Mouse (Mus musculus) stomach, embryonic 14.5 days (tissue): ENCODE data around the gene Gm17268. TPM values are rescaled to one million over a fixed set of nuclear protein-coding genes. Genes with fewer than 3 reads are reported as not detected.

Experiments
- ATAC-seq: fragments of 200-750 bp; cut with Nextera tagmentation; 2 replicates; pipeline ENCODE4 v1.8.0; 2017; ENCODE audit warnings: low read depth, moderate TSS enrichment; ENCODE audit not compliant: insufficient number of reproducible peaks, insufficient read depth, low FRiP score
- H3K27ac ChIP-seq: fragments of 300-500 bp; sonication (generic); 2 replicates; pipeline ENCODE4 v1.5.1; 2014; ENCODE audit warnings: mild to moderate bottlenecking, low read length, moderate library complexity, mixed read lengths
- H3K27me3 ChIP-seq: fragments of 300-500 bp; sonication (generic); 2 replicates; pipeline ENCODE4 v1.6.1; 2014; ENCODE audit warnings: low read length, control low read depth, mixed read lengths; ENCODE audit not compliant: control insufficient read depth, insufficient read depth
- H3K36me3 ChIP-seq: fragments of 300-500 bp; sonication (generic); 2 replicates; pipeline ENCODE4 v1.6.1; 2014; ENCODE audit warnings: mild to moderate bottlenecking, control low read depth, low read length, moderate library complexity, mixed read lengths; ENCODE audit not compliant: control insufficient read depth, insufficient read depth
- H3K4me1 ChIP-seq: fragments of 300-500 bp; sonication (generic); 2 replicates; pipeline ENCODE4 v1.6.1; 2014; ENCODE audit warnings: low read length, control low read depth, mixed read lengths; ENCODE audit not compliant: control insufficient read depth, insufficient read depth
- H3K4me2 ChIP-seq: fragments of 300-500 bp; sonication (generic); replicated peaks from 2 replicates; pipeline ENCODE4 v1.6.1; 2014; ENCODE audit warnings: low read depth, low read length, control low read depth
- H3K4me3 ChIP-seq: fragments of 300-500 bp; sonication (generic); 2 replicates; pipeline ENCODE4 v1.5.1; 2014; ENCODE audit warnings: low read depth, low read length, control low read depth
- H3K9ac ChIP-seq: fragments of 300-500 bp; sonication (generic); replicated peaks from 2 replicates; pipeline ENCODE4 v1.6.1; 2014; ENCODE audit warnings: low read depth, mild to moderate bottlenecking, control low read depth, low read length, moderate library complexity, mixed read lengths
- H3K9me3 ChIP-seq: fragments of 300-500 bp; sonication (generic); 2 replicates; pipeline ENCODE4 v1.6.1; 2016; ENCODE audit warnings: low read depth, low read length, control low read depth; ENCODE audit not compliant: control insufficient read depth
- WGBS: fragments of 180-500 bp; shearing (Covaris S2); extraction: QIAGEN DNeasy Blood & Tissue Kit; methylation state at CpG from one replicate; pipeline ENCODE4 v1.1.7; 2014; 5-methylcytosine and 5-hydroxymethylcytosine counted together
- polyA plus RNA-seq: library from polyadenylated mRNA; unstranded; fragments of >200 nt; fragmentation: Nextera tagmentation; extraction: Ambion mirVana; gene quantifications from 2 replicates; pipeline ENCODE4 v1.2.1, GENCODE M21; 2014

Gene Gm17268
- polyA plus RNA-seq, 1 experiment from 2014 or later = not detected

GRCm38 (mm10) chr11:82010115-82010514, 28.2 kb downstream of the Gm17268 start:
- Histone ChIP-seq H3K4me1 (no peaks in the 10 kb centered on the region), H3K27me3 (no peaks in the 10 kb centered on the region), H3K9me3 (no peaks in the 10 kb centered on the region), H3K27ac (no peak overlapping the region), H3K4me2 (no peak overlapping the region), H3K4me3 (no peak overlapping the region), H3K36me3 (no peaks in the 10 kb centered on the region), H3K9ac (no peak overlapping the region)
- ATAC-seq = no peak
- WGBS = 88% methylated on average over 3 of the region's 3 CpGs

GRCm38 (mm10) chr11:82006796-82007423, 31.5 kb downstream of the Gm17268 start:
- ATAC-seq = no peak

GRCm38 (mm10) chr11:82004810-82005209, 33.6 kb downstream of the Gm17268 start:
- no peak for ATAC-seq
- WGBS = 52% methylated on average over 2 of the region's 2 CpGs

More at GRCm38 (mm10) chr11:82006796-82007423, 31.5 kb downstream of the Gm17268 start:
- 56% methylated on average over 12 of the region's 12 CpGs for WGBS
- no peak overlapping the region for H3K4me2 ChIP-seq
- no peaks in the 10 kb centered on the region for H3K27me3 ChIP-seq
- no peaks in the 10 kb centered on the region for H3K9me3 ChIP-seq
- H3K9ac ChIP-seq = no peak overlapping the region
- H3K36me3 ChIP-seq = no peaks in the 10 kb centered on the region
- H3K27ac ChIP-seq = no peak overlapping the region
- no peak overlapping the region for H3K4me3 ChIP-seq
- no peaks in the 10 kb centered on the region for H3K4me1 ChIP-seq

GRCm38 (mm10) chr11:82000581-82000980, 37.8 kb downstream of the Gm17268 start:
- H3K36me3 ChIP-seq = no peaks in the 10 kb centered on the region
- H3K4me1 ChIP-seq = no peaks in the 10 kb centered on the region
- no peak for ATAC-seq
- no peak overlapping the region for H3K4me3 ChIP-seq
- no peak overlapping the region for H3K4me2 ChIP-seq
- H3K27ac ChIP-seq = no peak overlapping the region
- H3K9ac ChIP-seq = no peak overlapping the region
- no peaks in the 10 kb centered on the region for H3K9me3 ChIP-seq
- no peaks in the 10 kb centered on the region for H3K27me3 ChIP-seq
- 55% methylated on average over 5 of the region's 5 CpGs for WGBS

More at GRCm38 (mm10) chr11:82004810-82005209, 33.6 kb downstream of the Gm17268 start:
- Histone ChIP-seq H3K4me3 (no peak overlapping the region), H3K9ac (no peak overlapping the region), H3K4me2 (no peak overlapping the region), H3K27me3 (no peaks in the 10 kb centered on the region), H3K36me3 (no peaks in the 10 kb centered on the region), H3K9me3 (no peaks in the 10 kb centered on the region), H3K4me1 (no peaks in the 10 kb centered on the region), H3K27ac (no peak overlapping the region)

- no peak overlapping the region for H3K4me3 ChIP-seq
- H3K4me2 ChIP-seq = no peak overlapping the region
- 71% methylated on average over 4 of the region's 4 CpGs for WGBS
- no peaks in the 10 kb centered on the region for H3K9me3 ChIP-seq
- no peaks in the 10 kb centered on the region for H3K4me1 ChIP-seq
- no peaks in the 10 kb centered on the region for H3K36me3 ChIP-seq
- H3K9ac ChIP-seq = no peak overlapping the region
- no peak overlapping the region for H3K27ac ChIP-seq
- ATAC-seq = no peak
- no peaks in the 10 kb centered on the region for H3K27me3 ChIP-seq
These were observed 38.9 kb downstream of the Gm17268 start for GRCm38 (mm10) chr11:81999469-81999868.

- 92% methylated on average over 3 of the region's 3 CpGs for WGBS
- no peak overlapping the region for H3K27ac ChIP-seq
- no peaks in the 10 kb centered on the region for H3K36me3 ChIP-seq
- H3K9me3 ChIP-seq = no peaks in the 10 kb centered on the region
- H3K27me3 ChIP-seq = no peaks in the 10 kb centered on the region
- no peaks in the 10 kb centered on the region for H3K4me1 ChIP-seq
- no peak overlapping the region for H3K4me3 ChIP-seq
- H3K4me2 ChIP-seq = no peak overlapping the region
- ATAC-seq = no peak
- no peak overlapping the region for H3K9ac ChIP-seq
These were observed 39.7 kb downstream of the Gm17268 start for GRCm38 (mm10) chr11:81998646-81999045.

GRCm38 (mm10) chr11:81997085-81997484, 41.3 kb downstream of the Gm17268 start:
- no peaks in the 10 kb centered on the region for H3K4me1 ChIP-seq
- no peaks in the 10 kb centered on the region for H3K36me3 ChIP-seq
- no peak overlapping the region for H3K4me3 ChIP-seq
- H3K4me2 ChIP-seq = no peak overlapping the region
- WGBS = 85% methylated on average over 5 of the region's 5 CpGs
- H3K9ac ChIP-seq = no peak overlapping the region
- H3K27ac ChIP-seq = no peak overlapping the region
- H3K27me3 ChIP-seq = no peaks in the 10 kb centered on the region
- ATAC-seq = no peak
- H3K9me3 ChIP-seq = no peaks in the 10 kb centered on the region

GRCm38 (mm10) chr11:81996172-81996841, 42.1 kb downstream of the Gm17268 start:
- no peak overlapping the region for H3K4me2 ChIP-seq
- no peaks in the 10 kb centered on the region for H3K36me3 ChIP-seq
- no peak overlapping the region for H3K9ac ChIP-seq
- no peak overlapping the region for H3K4me3 ChIP-seq
- no peak overlapping the region for H3K27ac ChIP-seq
- H3K4me1 ChIP-seq = no peaks in the 10 kb centered on the region
- no peak for ATAC-seq
- H3K9me3 ChIP-seq = no peaks in the 10 kb centered on the region
- 71% methylated on average over 10 of the region's 10 CpGs for WGBS
- H3K27me3 ChIP-seq = no peaks in the 10 kb centered on the region
